In the genomic region with DNA sequence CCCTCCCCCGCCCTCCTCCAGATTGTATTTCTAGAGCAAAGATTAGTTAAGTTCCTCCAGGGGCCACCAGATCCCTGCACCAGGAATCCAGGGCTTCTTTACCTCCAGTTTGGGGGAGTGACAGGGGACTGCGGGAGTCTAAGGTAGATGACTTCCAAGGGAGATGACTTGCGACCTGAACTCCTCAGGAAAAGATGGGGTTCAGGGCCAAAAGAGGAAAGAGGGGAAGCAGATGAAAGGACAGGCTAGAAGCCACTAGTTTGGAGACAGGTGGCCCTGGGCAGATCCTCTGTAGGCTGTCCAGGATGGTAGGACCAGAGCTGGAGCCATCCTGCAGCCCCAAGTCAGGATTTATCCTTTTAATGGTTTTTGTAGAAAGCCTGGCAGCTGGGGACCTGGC, we compare ENCODE assay signal across 8 mouse cellular contexts. TPM values are rescaled to one million over a fixed set of nuclear protein-coding genes. Genes with fewer than 3 reads are reported as not detected.
A peak's percentile ranks its signal among the peaks of the same experiment; 100 is the strongest.
DNase-seq lines count a peak whose midpoint lies in the region; ATAC-seq and TF ChIP-seq lines count a peak whose summit lies in the region.

No protein-coding gene starts in this region.

- peaks cover 52% of the 10 kb centered on the region for H3K27me3 ChIP-seq in kidney, embryonic 15.5 days
- peaks cover 63% of the 10 kb centered on the region for H3K27me3 ChIP-seq in forebrain, embryonic 12.5 days
- H3K27me3 ChIP-seq in hindbrain, postnatal 0 days (ENCODE audit: insufficient read depth, low read length): 0 out of 2 replicates have a peak, but pooled peaks cover 4% of the 10 kb centered on the region
- peaks cover 14% of the 10 kb centered on the region for H3K27me3 ChIP-seq in midbrain, embryonic 14.5 days (ENCODE audit: control insufficient read depth, insufficient read depth, low read length)

- peaks cover 45% of the 10 kb centered on the region for H3K4me1 ChIP-seq in kidney, embryonic 15.5 days
- H3K4me1 ChIP-seq in forebrain, embryonic 12.5 days: peaks cover 16% of the 10 kb centered on the region
- H3K4me1 ChIP-seq in hindbrain, postnatal 0 days (ENCODE audit: insufficient read depth, low read length): peaks cover 9% of the 10 kb centered on the region
- H3K4me1 ChIP-seq in midbrain, embryonic 14.5 days (ENCODE audit: control insufficient read depth, insufficient read depth, low read length): peaks cover 6% of the 10 kb centered on the region; the same call in 1 of the 2 replicates

- no peak for ATAC-seq in kidney, embryonic 15.5 days (replicated peaks; ENCODE audit: low FRiP score)
- no peak for ATAC-seq in forebrain, embryonic 12.5 days (ENCODE audit: low FRiP score)
- no peak for ATAC-seq in hindbrain, postnatal 0 days
- no peak for ATAC-seq in midbrain, embryonic 14.5 days (ENCODE audit: low FRiP score, low TSS enrichment)
- ATAC-seq in CD4-positive, CD25-positive, alpha-beta regulatory T cell, adult 4 months: no peak

- H3K27ac ChIP-seq in kidney, embryonic 15.5 days: no peak overlapping the region
- no peak overlapping the region for H3K27ac ChIP-seq in forebrain, embryonic 12.5 days
- no peak overlapping the region for H3K27ac ChIP-seq in hindbrain, postnatal 0 days
- no peak overlapping the region for H3K27ac ChIP-seq in midbrain, embryonic 14.5 days (replicated peaks; ENCODE audit: low read depth, low read length)

- WGBS in kidney, embryonic 15.5 days: 9% methylated on average over 3 of the region's 3 CpGs
- WGBS in forebrain, embryonic 12.5 days: 22% methylated on average over 3 of the region's 3 CpGs
- WGBS in hindbrain, postnatal 0 days: 22% methylated on average over 3 of the region's 3 CpGs
- WGBS in midbrain, embryonic 14.5 days: 21% methylated on average over 3 of the region's 3 CpGs

- H3K9me3 ChIP-seq in kidney, embryonic 15.5 days (replicated peaks): no peaks in the 10 kb centered on the region
- no peaks in the 10 kb centered on the region for H3K9me3 ChIP-seq in forebrain, embryonic 12.5 days
- no peaks in the 10 kb centered on the region for H3K9me3 ChIP-seq in hindbrain, postnatal 0 days (ENCODE audit: low read length)
- no peaks in the 10 kb centered on the region for H3K9me3 ChIP-seq in midbrain, embryonic 14.5 days (ENCODE audit: control insufficient read depth, low read length)

- DNase-seq in kidney, adult 8-10 months: no peak
- no peak for DNase-seq in hindbrain, postnatal 0 days (ENCODE audit: low spot score)
- no peak for DNase-seq in midbrain, embryonic 14.5 days
- no peak for DNase-seq in urinary bladder, adult 2 months (ENCODE audit: low spot score)
- no peak for DNase-seq in urinary bladder, postnatal 4 days (ENCODE audit: low spot score in 2 of 2)

- no peak overlapping the region for H3K4me3 ChIP-seq in kidney, embryonic 15.5 days (replicated peaks)
- H3K4me3 ChIP-seq in forebrain, embryonic 12.5 days (replicated peaks): no peak overlapping the region
- H3K4me3 ChIP-seq in hindbrain, postnatal 0 days (ENCODE audit: low read length): 0 out of 2 replicates have a peak overlapping the region, but pooled peaks have one; percentile 60
- H3K4me3 ChIP-seq in midbrain, embryonic 14.5 days (replicated peaks; ENCODE audit: low read depth, low read length): peak overlapping the region; percentile 56; the same call in 1 of the 2 replicates

- TF ChIP-seq CTCF in hindbrain, postnatal 0 days (IDR thresholded peaks at IDR 0.05; ENCODE audit: low read depth): no peak

- H3K36me3 ChIP-seq in kidney, embryonic 15.5 days: no peaks in the 10 kb centered on the region
- no peaks in the 10 kb centered on the region for H3K36me3 ChIP-seq in forebrain, embryonic 12.5 days (replicated peaks)
- no peaks in the 10 kb centered on the region for H3K36me3 ChIP-seq in hindbrain, postnatal 0 days (ENCODE audit: insufficient read depth, low read length)
- H3K36me3 ChIP-seq in midbrain, embryonic 14.5 days (ENCODE audit: control insufficient read depth, insufficient read depth, low read length): no peaks in the 10 kb centered on the region

- peak overlapping the region; percentile 100 for H3K4me2 ChIP-seq in kidney, embryonic 15.5 days
- H3K4me2 ChIP-seq in forebrain, embryonic 12.5 days: peak overlapping the region; percentile 100
- peak overlapping the region; percentile 99 for H3K4me2 ChIP-seq in hindbrain, postnatal 0 days (ENCODE audit: low read depth, low read length)
- H3K4me2 ChIP-seq in midbrain, embryonic 14.5 days (ENCODE audit: low read length): peak overlapping the region; percentile 93

- H3K9ac ChIP-seq in kidney, embryonic 15.5 days: no peak overlapping the region
- H3K9ac ChIP-seq in forebrain, embryonic 12.5 days: peak overlapping the region; percentile 74; the same call in 1 of the 2 replicates
- no peak overlapping the region for H3K9ac ChIP-seq in hindbrain, postnatal 0 days (replicated peaks; ENCODE audit: low read length)
- no peak overlapping the region for H3K9ac ChIP-seq in midbrain, embryonic 14.5 days (replicated peaks; ENCODE audit: low read length)

RNA-seq across cellular contexts. Expression of a gene that starts 0.5 kb away (rescaled TPM):
- 1.0 and 1.8 TPM in 2 replicates for polyA plus RNA-seq in kidney, embryonic 15.5 days (2015; fragmentation: Nextera tagmentation; extraction: Ambion mirVana)
- 0.05 and 0.19 TPM in 2 replicates for polyA plus RNA-seq in forebrain, embryonic 12.5 days (2016; fragmentation: Nextera tagmentation; extraction: Ambion mirVana)
- 7.7 and 12.1 TPM in 2 replicates for total RNA-seq in hindbrain, postnatal 0 days (2014; rRNA removed)
- polyA plus RNA-seq in hindbrain, postnatal 0 days (2015; fragmentation: Nextera tagmentation; extraction: Ambion mirVana): 3.3 and 3.6 TPM in 2 replicates
- polyA plus RNA-seq in midbrain, embryonic 14.5 days (2014; fragmentation: Nextera tagmentation; extraction: Ambion mirVana): 0.62 and 0.75 TPM in 2 replicates
- polyA plus RNA-seq in CD4-positive, CD25-positive, alpha-beta regulatory T cell, adult 4 months (2017; shearing (Covaris generic)): not detected
- polyA plus RNA-seq in urinary bladder, adult 2 months (2012; rRNA removed): 40.7 and 65.9 TPM in 2 replicates

RNA-seq across cellular contexts. Expression of a gene that starts 5.8 kb away (rescaled TPM):
- 11.2 and 11.9 TPM in 2 replicates for polyA plus RNA-seq in kidney, embryonic 15.5 days (2015; fragmentation: Nextera tagmentation; extraction: Ambion mirVana)
- 13.7 and 15.6 TPM in 2 replicates for polyA plus RNA-seq in forebrain, embryonic 12.5 days (2016; fragmentation: Nextera tagmentation; extraction: Ambion mirVana)
- total RNA-seq in hindbrain, postnatal 0 days (2014; rRNA removed): 16.7 and 16.9 TPM in 2 replicates
- polyA plus RNA-seq in hindbrain, postnatal 0 days (2015; fragmentation: Nextera tagmentation; extraction: Ambion mirVana): 20.3 and 21.0 TPM in 2 replicates
- 21.4 and 23.1 TPM in 2 replicates for polyA plus RNA-seq in midbrain, embryonic 14.5 days (2014; fragmentation: Nextera tagmentation; extraction: Ambion mirVana)
- polyA plus RNA-seq in CD4-positive, CD25-positive, alpha-beta regulatory T cell, adult 4 months (2017; shearing (Covaris generic)): under 1 TPM in 1 of 2 experiments, not detected in 1; 0.22 TPM
- polyA plus RNA-seq in urinary bladder, adult 2 months (2012; rRNA removed): 4.5 and 5.3 TPM in 2 replicates

RNA-seq across cellular contexts. Expression of a gene that starts 26.3 kb away (rescaled TPM):
- polyA plus RNA-seq in kidney, embryonic 15.5 days (2015; fragmentation: Nextera tagmentation; extraction: Ambion mirVana): 113 and 122 TPM in 2 replicates
- 144 and 149 TPM in 2 replicates for polyA plus RNA-seq in forebrain, embryonic 12.5 days (2016; fragmentation: Nextera tagmentation; extraction: Ambion mirVana)
- 27.9 and 28.6 TPM in 2 replicates for total RNA-seq in hindbrain, postnatal 0 days (2014; rRNA removed)
- polyA plus RNA-seq in hindbrain, postnatal 0 days (2015; fragmentation: Nextera tagmentation; extraction: Ambion mirVana): 23.6 and 25.2 TPM in 2 replicates
- 45.0 and 60.8 TPM in 2 replicates for polyA plus RNA-seq in midbrain, embryonic 14.5 days (2014; fragmentation: Nextera tagmentation; extraction: Ambion mirVana)
- 10 to 100 TPM; 70.5 to 85.8 TPM for polyA plus RNA-seq in CD4-positive, CD25-positive, alpha-beta regulatory T cell, adult 4 months (2017; shearing (Covaris generic))
- polyA plus RNA-seq in urinary bladder, adult 2 months (2012; rRNA removed): 17.0 and 22.2 TPM in 2 replicates

RNA-seq across cellular contexts. Expression of a gene that starts 42.5 kb away (rescaled TPM):
- 7.9 and 10.4 TPM in 2 replicates for polyA plus RNA-seq in kidney, embryonic 15.5 days (2015; fragmentation: Nextera tagmentation; extraction: Ambion mirVana)
- 3.6 and 3.9 TPM in 2 replicates for polyA plus RNA-seq in forebrain, embryonic 12.5 days (2016; fragmentation: Nextera tagmentation; extraction: Ambion mirVana)
- total RNA-seq in hindbrain, postnatal 0 days (2014; rRNA removed): 10.5 and 14.5 TPM in 2 replicates
- 9.4 and 10.8 TPM in 2 replicates for polyA plus RNA-seq in hindbrain, postnatal 0 days (2015; fragmentation: Nextera tagmentation; extraction: Ambion mirVana)
- polyA plus RNA-seq in midbrain, embryonic 14.5 days (2014; fragmentation: Nextera tagmentation; extraction: Ambion mirVana): 3.3 and 6.0 TPM in 2 replicates
- 1 to 10 TPM; 1.7 to 7.2 TPM for polyA plus RNA-seq in CD4-positive, CD25-positive, alpha-beta regulatory T cell, adult 4 months (2017; shearing (Covaris generic))
- polyA plus RNA-seq in urinary bladder, adult 2 months (2012; rRNA removed): 38.7 and 38.8 TPM in 2 replicates

Comparison
In these comparisons a context has a peak if more than half of its experiments do, and no peak if none do; other contexts are left out.
1. H3K4me3 ChIP-seq: peak in hindbrain, postnatal 0 days (single experiment) and midbrain, embryonic 14.5 days (single experiment); none in kidney, embryonic 15.5 days (single experiment) and forebrain, embryonic 12.5 days (single experiment).
2. Peak in every context shown above with its lines, with median percentiles within 50 percentile points of each other: H3K4me2 ChIP-seq.